Mouse (Mus musculus): ENCODE measurements around the gene Ddx47. TPM values are rescaled to one million over a fixed set of nuclear protein-coding genes. Genes with fewer than 3 reads are reported as not detected.

Gene Ddx47
- polyA plus RNA-seq, 2 experiments from 2014 or later = 167 to 189 TPM

DNA sequence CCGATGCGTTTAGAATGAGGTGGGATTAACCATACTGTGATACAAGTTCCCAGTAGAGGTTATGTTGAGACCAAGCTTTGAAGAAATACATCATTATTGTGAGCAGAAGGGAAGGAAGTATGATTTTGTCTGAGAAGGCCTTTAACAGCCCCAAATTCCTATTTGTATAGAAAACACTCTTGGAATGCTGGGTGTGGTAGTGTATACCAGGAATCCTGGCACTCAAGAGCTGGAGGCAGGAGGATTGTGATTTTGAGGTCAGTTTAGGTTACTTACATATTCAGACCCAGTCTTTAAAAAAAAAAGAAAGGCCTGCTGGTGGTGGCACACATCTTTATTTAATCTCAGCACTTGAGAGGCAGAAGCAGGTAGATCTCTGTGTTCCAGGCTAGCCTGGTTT is 58.9 kb downstream of the Ddx47 start:
- no peak for ATAC-seq

Other genes with a start within 250 kb of the Ddx47 start
- 1 to 10 TPM; 2.8 to 3.9 TPM for gene Dusp16, start 219.0 kb upstream of the Ddx47 start, polyA plus RNA-seq (2017; shearing (Covaris generic))
- gene Crebl2, start 181.5 kb upstream of the Ddx47 start, polyA plus RNA-seq (2017; shearing (Covaris generic)) = 10 to 100 TPM; 28.9 to 33.5 TPM
- 10 to 100 TPM in 1 of 2 experiments, 1 to 10 TPM in 1; 7.7 to 12.1 TPM for gene Gpr19, start 113.0 kb upstream of the Ddx47 start, polyA plus RNA-seq (2017; shearing (Covaris generic))
- 100 to 1,000 TPM in 1 of 2 experiments, 10 to 100 TPM in 1; 69.7 to 113 TPM for gene Cdkn1b, start 91.2 kb upstream of the Ddx47 start, polyA plus RNA-seq (2017; shearing (Covaris generic))
- gene Apold1, start 29.9 kb upstream of the Ddx47 start, polyA plus RNA-seq (2017; shearing (Covaris generic)) = under 1 TPM; 0.16 to 0.32 TPM
- gene Gprc5a, start 54.0 kb downstream of the Ddx47 start, polyA plus RNA-seq (2017; shearing (Covaris generic)) = under 1 TPM; 0.55 to 0.67 TPM
- not detected for gene Gprc5d, start 106.7 kb downstream of the Ddx47 start, polyA plus RNA-seq (2017; shearing (Covaris generic))
- 10 to 100 TPM; 18.0 to 23.1 TPM for gene Fam234b, start 186.4 kb downstream of the Ddx47 start, polyA plus RNA-seq (2017; shearing (Covaris generic))
- 1 to 10 TPM in 1 of 2 experiments, not detected in 1; 1.0 TPM for gene Hebp1, start 186.4 kb downstream of the Ddx47 start, polyA plus RNA-seq (2017; shearing (Covaris generic))
- not detected for gene Gsg1, start 242.7 kb downstream of the Ddx47 start, polyA plus RNA-seq (2017; shearing (Covaris generic))

Measured in CD4-positive, CD25-positive, alpha-beta regulatory T cell, adult 4 months (primary cell).